Mouse (Mus musculus) monocyte, adult 59 days (primary cell): ENCODE data around the gene Olfr743. TPM values are rescaled to one million over a fixed set of nuclear protein-coding genes. Genes with fewer than 3 reads are reported as not detected.

Experiments used
- total RNA-seq, 2 experiments: library from RNA; stranded (reverse); gene quantifications; one replicate each; pipeline ENCODE4 v1.2.4; 2023

Olfr743 gene
- total RNA-seq = not detected

DNA sequence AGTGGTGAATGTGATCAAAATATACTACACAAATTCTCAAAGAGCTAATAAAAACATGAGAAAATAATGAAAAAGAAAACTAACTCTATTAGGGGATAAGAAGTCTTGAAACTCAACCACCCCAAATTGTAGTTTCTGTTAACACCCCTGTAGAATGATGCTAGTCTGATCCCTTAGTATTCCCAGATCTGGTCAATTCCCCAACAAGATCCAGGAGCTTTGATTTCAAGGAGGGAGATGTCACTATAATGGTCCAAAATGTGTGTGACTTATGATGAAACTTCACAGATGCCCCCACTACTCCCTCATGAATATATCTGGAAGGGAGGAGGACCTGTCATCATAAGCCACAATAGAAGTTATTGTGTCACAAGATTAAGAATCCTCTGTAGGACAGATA lies at the start of gene Olfr743:
Gene Olfr743 (plus strand): TSS at position 301 of the 400 bp plus-strand sequence.

DNA sequence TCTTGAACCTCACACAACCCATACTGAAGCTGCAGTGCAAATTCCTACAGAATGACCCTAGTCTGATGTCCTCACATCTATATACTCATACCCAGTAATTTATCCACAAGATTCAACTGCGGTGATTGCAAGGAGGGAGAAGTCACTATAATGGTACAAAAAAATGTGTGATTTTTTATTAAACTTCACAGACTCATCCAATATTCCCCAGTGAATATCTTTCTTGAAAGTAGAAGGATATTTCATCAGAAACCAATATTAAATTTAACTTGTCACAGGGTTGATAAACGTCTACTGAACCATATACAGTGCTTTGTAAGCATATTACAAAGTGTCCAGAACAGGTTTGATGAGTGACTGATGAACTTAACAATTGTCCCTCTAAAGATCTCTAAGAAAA lies 49.2 kb upstream of the Olfr743 start, which contains the start of gene Olfr741:
Gene Olfr741 (plus strand): TSS at position 301 of the 400 bp plus-strand sequence.

DNA sequence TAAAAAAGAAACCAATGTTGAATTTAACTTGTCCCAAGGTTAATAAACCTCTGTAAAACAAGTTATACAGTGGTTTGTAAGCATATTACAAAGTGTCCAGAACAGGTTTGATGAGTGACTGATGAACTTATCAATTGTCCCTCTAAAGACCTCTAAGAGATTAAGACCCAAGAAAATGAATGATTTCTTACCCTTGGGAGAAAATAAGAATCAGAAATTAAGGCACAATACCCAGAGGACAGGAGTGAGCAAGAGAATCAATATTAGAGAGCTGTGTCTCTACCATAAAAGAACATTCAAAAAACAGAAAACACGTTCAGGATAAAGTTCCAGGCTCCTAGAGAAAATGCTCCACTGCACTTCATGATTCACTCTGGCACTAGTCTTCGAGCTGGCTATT lies 18.3 kb upstream of the Olfr743 start, which contains the start of gene Olfr742:
Gene Olfr742 (plus strand): TSS at position 301 of the 400 bp plus-strand sequence.

Other genes starting within 250 kb of the Olfr743 start
- gene Olfr732, start 237.6 kb upstream of the Olfr743 start, total RNA-seq = not detected
- not detected for gene Olfr733, start 220.3 kb upstream of the Olfr743 start, total RNA-seq
- not detected for gene Olfr734, start 195.1 kb upstream of the Olfr743 start, total RNA-seq
- not detected for gene Olfr735, start 173.0 kb upstream of the Olfr743 start, total RNA-seq
- gene Tlr11, start 163.9 kb upstream of the Olfr743 start, total RNA-seq = 1 to 10 TPM; 5.0 to 5.4 TPM
- gene Olfr736, start 140.7 kb upstream of the Olfr743 start, total RNA-seq = not detected
- gene Olfr738, start 114.3 kb upstream of the Olfr743 start, total RNA-seq = not detected
- not detected for gene Olfr739, start 103.2 kb upstream of the Olfr743 start, total RNA-seq
- gene Olfr740, start 76.3 kb upstream of the Olfr743 start, total RNA-seq = not detected
- gene Olfr741, start 49.1 kb upstream of the Olfr743 start, total RNA-seq = not detected
- gene Olfr742, start 18.2 kb upstream of the Olfr743 start, total RNA-seq = not detected
- gene Olfr744, start 93.0 kb downstream of the Olfr743 start, total RNA-seq = not detected
- not detected for gene Olfr745, start 117.5 kb downstream of the Olfr743 start, total RNA-seq
- not detected for gene Olfr746, start 125.2 kb downstream of the Olfr743 start, total RNA-seq
- gene Olfr747, start 171.4 kb downstream of the Olfr743 start, total RNA-seq = not detected
- gene Olfr748, start 185.5 kb downstream of the Olfr743 start, total RNA-seq = not detected
- not detected for gene Olfr749, start 223.3 kb downstream of the Olfr743 start, total RNA-seq